Mouse (Mus musculus) heart, adult 2 months (tissue): Measurements from ENCODE around the gene Mvd. TPM values are rescaled to one million over a fixed set of nuclear protein-coding genes. Genes with fewer than 3 reads are reported as not detected.

Experiments used
- DNase-seq, 2 experiments: peaks; one replicate each; pipeline ENCODE4 v3.0.0; 2021
- H3K27ac ChIP-seq: fragments of 200-600 bp; 2 replicates; pipeline ENCODE4 v1.8.1; 2022
- H3K27me3 ChIP-seq: fragments of 200-500 bp; 2 replicates; pipeline ENCODE4 v1.6.1; 2012; ENCODE audit warnings: mild to moderate bottlenecking, low read length, inconsistent platforms, mixed read lengths; ENCODE audit not compliant: control insufficient read depth, insufficient read depth
- H3K36me3 ChIP-seq: fragments of 200-500 bp; 2 replicates; pipeline ENCODE4 v1.6.1; 2012; ENCODE audit warnings: low read length, inconsistent platforms; ENCODE audit not compliant: control insufficient read depth, insufficient read depth
- H3K4me1 ChIP-seq: fragments of 200-500 bp; 2 replicates; pipeline ENCODE4 v1.6.1; 2011; ENCODE audit warnings: low read length; ENCODE audit not compliant: control insufficient read depth, insufficient read depth
- H3K4me3 ChIP-seq: fragments of 200-600 bp; 2 replicates; pipeline ENCODE4 v1.8.1; 2022
- H3K79me2 ChIP-seq: fragments of 200-500 bp; replicated peaks from 2 replicates; pipeline ENCODE4 v1.6.1; 2012; ENCODE audit warnings: mild to moderate bottlenecking, inconsistent platforms, low read length, moderate library complexity, mixed read lengths; ENCODE audit not compliant: control insufficient read depth, insufficient read depth
- H3K9ac ChIP-seq: fragments of 200-500 bp; 2 replicates; pipeline ENCODE4 v1.6.1; 2012; ENCODE audit warnings: low read depth, mild to moderate bottlenecking, control low read depth, inconsistent platforms, low read length, mixed read lengths
- CTCF ChIP-seq: fragments of 200-600 bp; IDR thresholded peaks from 2 replicates; pipeline ENCODE4 v1.8.1; 2022; ENCODE audit warnings: antibody characterized with exemption, mild to moderate bottlenecking, moderate library complexity
- EP300 ChIP-seq: fragments of 200-500 bp; IDR thresholded peaks from 2 replicates; pipeline ENCODE4 v1.6.1; 2011; ENCODE audit warnings: low read depth, low read length, control low read depth; ENCODE audit not compliant: insufficient read depth
- POLR2A ChIP-seq: fragments of 200-500 bp; IDR thresholded peaks from 2 replicates; pipeline ENCODE4 v1.6.1; 2011; ENCODE audit warnings: mild to moderate bottlenecking, low read depth, low read length, control low read depth; ENCODE audit not compliant: insufficient read depth
- WGBS: fragments of 180-500 bp; shearing (Covaris S2); methylation state at CpG from one replicate; pipeline ENCODE4 v1.1.7; 2018; 5-methylcytosine and 5-hydroxymethylcytosine counted together
- intact Hi-C: fragments of 180-260 bp; cut with DNase I; formaldehyde crosslinking; loops from one replicate; pipeline ENCODE4 v1.15.1; 2025
- polyA plus RNA-seq: library from polyadenylated mRNA; depleted of rRNA; stranded (reverse); fragments of >200 nt; gene quantifications from 2 replicates; pipeline ENCODE4 v1.2.3, GENCODE M21; 2012
- total RNA-seq, 2 experiments: library from RNA; stranded (reverse); gene quantifications; 2 replicates each; pipeline ENCODE4 v1.2.3; 2021

The Mvd gene
- total and polyA plus RNA-seq, 3 experiments: 4.0 to 8.5 (median 5.6) TPM

- Histone ChIP-seq H3K4me1 (peaks cover 2% of the 10 kb centered on the region; the same call in 1 of the 2 replicates), H3K36me3 (no peaks in the 10 kb centered on the region), H3K4me3 (no peak overlapping the region), H3K27me3 (no peaks in the 10 kb centered on the region), H3K79me2 (no peaks in the 10 kb centered on the region), H3K27ac (no peak overlapping the region), H3K9ac (no peak overlapping the region)
- 35% methylated on average over 7 of the region's 7 CpGs for WGBS
- DNase-seq: no peak
- TF ChIP-seq CTCF (no peak), POLR2A (no peak), EP300 (no peak)
- intact Hi-C loops: loop anchor here (5.0 kb wide), 2 partner anchors 65 to 160 kb away; partner anchors contain the start of genes Zc3h18 and Zfpm1
Observed at GRCm38 (mm10) chr8:122442356-122442755, 866 bp downstream of the Mvd start.

GRCm38 (mm10) chr8:122441326-122441725 is 1.9 kb downstream of the Mvd start:
- no peak overlapping the region for H3K27ac ChIP-seq
- no peak overlapping the region for H3K9ac ChIP-seq
- no peaks in the 10 kb centered on the region for H3K36me3 ChIP-seq
- no peaks in the 10 kb centered on the region for H3K27me3 ChIP-seq
- no peaks in the 10 kb centered on the region for H3K79me2 ChIP-seq
- DNase-seq: no peak
- intact Hi-C loops: loop anchor here (5.0 kb wide), 2 partner anchors 64 to 159 kb away; partner anchors contain the start of genes Zc3h18 and Zfpm1
- H3K4me1 ChIP-seq: peaks cover 2% of the 10 kb centered on the region; the same call in 1 of the 2 replicates
- TF ChIP-seq POLR2A: no peak
- TF ChIP-seq CTCF: no peak
- H3K4me3 ChIP-seq: no peak overlapping the region
- 97% methylated on average over 1 of the region's 1 CpGs for WGBS

- Histone ChIP-seq H3K4me3 (no peak overlapping the region), H3K27me3 (no peaks in the 10 kb centered on the region), H3K27ac (no peak overlapping the region), H3K9ac (no peak overlapping the region), H3K79me2 (no peaks in the 10 kb centered on the region), H3K4me1 (no peaks in the 10 kb centered on the region), H3K36me3 (no peaks in the 10 kb centered on the region)
- intact Hi-C loops: no loop called here
- 95% methylated on average over 16 of the region's 16 CpGs for WGBS
- DNase-seq: no peak
- TF ChIP-seq POLR2A (no peak), CTCF (no peak), EP300 (no peak)
Observed at GRCm38 (mm10) chr8:122439336-122439735, 3.9 kb downstream of the Mvd start.

- Histone ChIP-seq H3K27me3 (no peaks in the 10 kb centered on the region), H3K27ac (no peak overlapping the region), H3K9ac (no peak overlapping the region), H3K36me3 (no peaks in the 10 kb centered on the region), H3K79me2 (no peaks in the 10 kb centered on the region), H3K4me3 (no peak overlapping the region), H3K4me1 (peaks cover 2% of the 10 kb centered on the region; the same call in 1 of the 2 replicates)
- WGBS: 88% methylated on average over 13 of the region's 13 CpGs
- intact Hi-C loops: no loop called here
- TF ChIP-seq CTCF: no peak
- no peak for TF ChIP-seq EP300
- TF ChIP-seq POLR2A: no peak
- DNase-seq: peak in 1 of 2 experiments; percentile 16
Observed at GRCm38 (mm10) chr8:122437708-122438331, 5.4 kb downstream of the Mvd start.

- Histone ChIP-seq H3K4me3 (no peak overlapping the region), H3K27ac (no peak overlapping the region), H3K79me2 (no peaks in the 10 kb centered on the region), H3K9ac (no peak overlapping the region), H3K36me3 (no peaks in the 10 kb centered on the region), H3K4me1 (peaks cover 4% of the 10 kb centered on the region; the same call in 1 of the 2 replicates), H3K27me3 (no peaks in the 10 kb centered on the region)
- TF ChIP-seq EP300 (no peak), POLR2A (no peak), CTCF (no peak)
- peak in 1 of 2 experiments; percentile 14 for DNase-seq
- intact Hi-C loops: no loop called here
- WGBS: 88% methylated on average over 20 of the region's 20 CpGs
Observed at GRCm38 (mm10) chr8:122436586-122437125, 6.6 kb downstream of the Mvd start.

GRCm38 (mm10) chr8:122436146-122436545 is 7.1 kb downstream of the Mvd start:
- peaks cover 4% of the 10 kb centered on the region; the same call in 1 of the 2 replicates for H3K4me1 ChIP-seq
- WGBS: 93% methylated on average over 9 of the region's 9 CpGs
- H3K27me3 ChIP-seq: no peaks in the 10 kb centered on the region
- H3K27ac ChIP-seq: no peak overlapping the region
- H3K36me3 ChIP-seq: no peaks in the 10 kb centered on the region
- intact Hi-C loops: no loop called here
- no peak overlapping the region for H3K4me3 ChIP-seq
- no peak overlapping the region for H3K9ac ChIP-seq
- TF ChIP-seq EP300: no peak
- DNase-seq: no peak
- no peaks in the 10 kb centered on the region for H3K79me2 ChIP-seq
